Mouse (Mus musculus) bone marrow, adult 2 months (tissue): ENCODE data around the gene Gm16181. TPM values are rescaled to one million over a fixed set of nuclear protein-coding genes. Genes with fewer than 3 reads are reported as not detected.

Source experiments
- H3K27ac ChIP-seq: fragments of 200-500 bp; 2 replicates; pipeline ENCODE4 v1.5.1; 2012; ENCODE audit warnings: low read depth, mild to moderate bottlenecking, control low read depth, inconsistent platforms, low read length; ENCODE audit not compliant: control insufficient read depth, poor library complexity, insufficient read depth
- H3K4me1 ChIP-seq: fragments of 200-500 bp; 2 replicates; pipeline ENCODE4 v1.6.1; 2011; ENCODE audit warnings: low read length; ENCODE audit not compliant: control insufficient read depth, insufficient read depth
- H3K4me3 ChIP-seq: fragments of 200-500 bp; replicated peaks from 2 replicates; pipeline ENCODE3; 2011; ENCODE audit warnings: mild to moderate bottlenecking, low read depth, low read length, control low read depth; ENCODE audit not compliant: control insufficient read depth
- CTCF ChIP-seq: fragments of 200-500 bp; IDR thresholded peaks from 2 replicates; pipeline ENCODE4 v1.5.1; 2011; ENCODE audit warnings: low read length, control low read depth; ENCODE audit not compliant: control insufficient read depth, insufficient read depth
- POLR2A ChIP-seq: fragments of 200-500 bp; IDR thresholded peaks from 2 replicates; pipeline ENCODE4 v1.6.1; 2011; ENCODE audit warnings: low read depth, mild to moderate bottlenecking, control low read depth, low read length, borderline replicate concordance; ENCODE audit not compliant: control insufficient read depth
- WGBS: fragments of 180-500 bp; shearing (Covaris S2); methylation state at CpG from one replicate; pipeline ENCODE4 v1.1.7; 2018; 5-methylcytosine and 5-hydroxymethylcytosine counted together
- polyA plus RNA-seq: library from polyadenylated mRNA; stranded (reverse); fragments of >200 nt; gene quantifications from 2 replicates; pipeline ENCODE4 v1.2.4, GENCODE M21; 2011; ENCODE audit warnings: low replicate concordance; ENCODE audit not compliant: missing spikeins, insufficient read depth, insufficient read length

Gm16181 gene
- polyA plus RNA-seq, 1 experiment, result not detected

DNA sequence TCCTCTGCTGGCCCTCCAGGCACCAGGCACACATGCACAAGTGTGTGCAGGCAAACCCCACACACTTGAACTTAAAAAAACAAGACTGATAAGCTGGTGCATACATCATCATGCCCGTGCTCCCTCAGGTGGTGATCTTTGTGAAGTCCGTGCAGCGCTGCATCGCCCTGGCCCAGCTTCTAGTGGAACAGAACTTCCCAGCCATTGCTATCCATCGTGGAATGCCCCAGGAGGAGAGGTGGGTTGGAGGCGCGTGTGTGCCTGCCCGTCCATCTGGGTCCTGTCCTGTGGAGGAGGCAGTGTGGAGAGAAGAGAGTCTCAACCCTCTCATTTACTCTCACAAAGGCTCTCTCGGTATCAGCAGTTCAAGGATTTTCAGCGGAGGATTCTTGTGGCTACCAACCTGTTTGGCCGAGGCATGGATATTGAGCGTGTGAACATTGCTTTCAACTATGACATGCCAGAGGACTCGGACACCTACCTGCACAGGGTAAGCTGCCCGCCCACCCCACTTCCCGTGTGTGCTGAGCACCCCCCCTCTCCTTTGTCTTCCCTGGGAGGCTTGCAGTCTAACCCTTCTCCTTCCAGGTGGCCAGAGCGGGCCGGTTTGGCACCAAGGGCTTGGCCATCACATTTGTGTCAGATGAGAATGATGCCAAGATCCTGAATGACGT lies 32.1 kb downstream of the Gm16181 start:
- TF ChIP-seq CTCF (no peak), POLR2A (0 out of 2 replicates have a peak, but pooled peaks have one; percentile 11)
- Histone ChIP-seq H3K27ac (no peak overlapping the region), H3K4me1 (peaks cover 4% of the 10 kb centered on the region), H3K4me3 (no peak overlapping the region)
- 88% methylated on average over 18 of the region's 18 CpGs for WGBS

DNA sequence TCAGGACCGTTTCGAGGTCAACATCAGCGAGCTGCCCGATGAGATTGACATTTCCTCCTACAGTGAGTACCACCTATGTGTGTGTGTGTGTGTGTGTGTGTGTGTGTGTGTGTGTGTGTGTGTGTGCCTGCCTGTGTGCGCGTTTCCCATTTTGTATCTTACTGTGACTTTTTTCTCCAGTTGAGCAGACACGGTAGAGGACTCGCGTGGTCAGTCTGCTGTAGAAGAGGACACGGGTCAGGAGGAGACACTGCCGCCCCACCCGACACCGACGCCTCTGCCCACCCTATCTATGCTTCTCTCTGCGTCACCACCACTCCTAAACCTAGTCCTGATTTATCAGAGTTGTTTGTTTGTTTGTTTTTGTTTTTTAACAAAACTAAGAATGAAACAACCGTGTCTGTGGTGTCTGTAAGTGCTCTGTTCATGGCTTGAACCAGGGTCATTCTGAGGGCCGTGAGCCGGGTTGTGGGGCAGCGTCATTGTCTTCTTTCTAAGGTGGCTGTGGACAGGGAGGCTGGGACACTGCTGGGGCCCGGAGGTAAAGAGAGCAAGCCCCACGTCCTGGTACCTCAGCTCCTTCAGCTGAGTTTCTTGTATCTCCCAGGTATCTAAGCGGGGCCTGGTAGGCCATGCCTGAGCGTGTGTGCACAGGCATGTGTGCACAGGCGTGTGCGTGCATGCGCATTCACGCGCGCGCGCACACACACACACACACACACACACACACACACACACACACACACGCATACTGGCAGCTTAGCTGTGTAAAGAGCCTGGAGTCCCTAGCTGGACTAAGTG lies 32.9 kb downstream of the Gm16181 start:
- Histone ChIP-seq H3K4me1 (peaks cover 4% of the 10 kb centered on the region), H3K27ac (no peak overlapping the region), H3K4me3 (no peak overlapping the region)
- no peak for TF ChIP-seq CTCF
- TF ChIP-seq POLR2A, result no peak
- WGBS, result 86% methylated on average over 32 of the region's 32 CpGs

DNA sequence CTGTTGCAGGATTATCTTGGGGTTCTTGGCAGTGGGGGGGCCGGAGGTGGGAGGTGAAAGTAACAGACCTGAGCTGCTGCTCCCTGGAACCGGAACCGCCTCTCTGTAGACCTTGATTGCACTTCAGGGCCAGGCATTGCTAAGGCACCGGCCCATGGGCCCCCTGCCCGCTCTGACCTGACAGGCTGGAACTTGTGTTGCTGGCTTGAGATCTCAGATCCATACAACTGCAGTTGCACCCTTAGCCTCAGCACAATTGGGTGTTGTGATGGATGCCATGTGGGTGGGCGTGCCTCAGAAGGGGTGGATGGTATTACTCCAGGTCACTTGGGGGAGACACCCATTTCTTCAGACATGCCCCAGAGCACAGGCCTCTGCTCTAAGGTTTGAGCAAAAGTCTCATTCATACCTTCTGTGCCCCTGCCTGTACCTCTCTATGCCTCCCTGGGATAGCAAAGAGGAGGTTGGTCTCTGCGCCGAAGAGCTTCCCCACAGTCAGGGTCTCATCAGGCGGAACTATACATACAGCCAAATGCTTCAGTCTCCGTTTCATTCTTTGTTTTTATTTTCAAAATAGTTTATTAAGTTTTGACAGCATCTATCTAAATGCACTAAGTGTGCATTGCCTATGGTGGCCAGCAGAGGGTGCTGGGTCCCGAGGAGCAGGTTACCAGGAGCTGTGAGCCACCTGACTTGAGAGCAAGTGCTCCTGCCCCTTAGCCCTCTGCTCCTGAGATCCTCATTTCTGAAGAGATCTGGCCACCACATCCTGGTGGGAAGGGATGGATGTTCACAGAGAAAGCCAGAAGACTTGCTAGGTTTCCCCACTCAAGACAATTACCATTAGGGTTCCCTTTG lies 33.8 kb downstream of the Gm16181 start:
- WGBS, result 63% methylated on average over 11 of the region's 11 CpGs
- Histone ChIP-seq H3K4me3 (no peak overlapping the region), H3K27ac (no peak overlapping the region), H3K4me1 (peaks cover 4% of the 10 kb centered on the region)
- TF ChIP-seq CTCF, result peak; percentile 94
- TF ChIP-seq POLR2A, result no peak

DNA sequence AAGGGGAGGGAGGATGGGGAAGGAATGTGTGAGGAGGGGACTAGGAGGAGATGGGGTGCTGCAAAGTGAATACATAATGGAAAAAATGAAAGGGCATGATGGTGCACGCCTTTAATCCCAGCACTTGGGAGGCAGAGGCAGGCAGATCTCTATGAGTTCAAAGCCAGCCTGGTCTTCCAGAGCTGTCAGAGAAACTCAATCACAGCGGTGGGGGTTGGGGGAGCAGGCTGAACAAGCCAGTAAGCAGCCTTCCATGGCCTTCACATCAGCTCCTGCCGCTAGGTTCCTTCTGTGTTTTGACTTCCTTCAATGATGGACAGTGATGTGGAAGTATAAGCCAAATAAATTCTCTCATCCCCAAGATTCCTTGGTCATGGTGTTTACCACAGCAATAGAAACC lies 34.7 kb downstream of the Gm16181 start:
- 69% methylated on average over 3 of the region's 3 CpGs for WGBS
- Histone ChIP-seq H3K4me3 (no peak overlapping the region), H3K27ac (no peak overlapping the region), H3K4me1 (peaks cover 6% of the 10 kb centered on the region)
- TF ChIP-seq POLR2A, result no peak
- TF ChIP-seq CTCF, result no peak

- H3K4me1 ChIP-seq, result peaks cover 6% of the 10 kb centered on the region
- TF ChIP-seq CTCF, result no peak
- no peak for TF ChIP-seq POLR2A
- WGBS, result 67% methylated on average over 4 of the region's 4 CpGs
- H3K4me3 ChIP-seq, result no peak overlapping the region
- H3K27ac ChIP-seq, result no peak overlapping the region
Observed at GRCm38 (mm10) chr17:35255704-35256103, 35.1 kb downstream of the Gm16181 start.

DNA sequence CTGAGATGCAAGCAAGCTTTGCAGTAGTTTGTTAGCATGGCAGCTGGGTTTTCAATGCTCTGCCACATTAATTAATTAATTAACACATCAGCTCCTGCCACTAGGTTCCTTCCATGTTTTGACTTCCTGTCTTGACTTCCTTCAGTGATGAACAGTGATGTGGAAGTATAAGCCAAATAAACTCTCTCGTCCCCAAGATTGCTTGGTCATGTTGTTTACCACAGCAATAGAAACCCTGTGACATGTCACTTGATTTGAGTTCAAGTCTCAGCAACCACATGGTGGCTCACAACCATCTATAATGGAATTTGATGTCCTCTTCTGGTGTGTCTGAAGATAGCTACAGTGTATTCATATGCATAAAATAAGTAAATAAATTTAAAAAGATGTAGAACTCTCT lies 36.7 kb downstream of the Gm16181 start:
- peak overlapping the region; percentile 96 for H3K27ac ChIP-seq
- WGBS, result 2% methylated on average over 1 of the region's 1 CpGs
- TF ChIP-seq POLR2A, result no peak
- no peak for TF ChIP-seq CTCF
- no peak overlapping the region for H3K4me3 ChIP-seq
- peaks cover 6% of the 10 kb centered on the region for H3K4me1 ChIP-seq

DNA sequence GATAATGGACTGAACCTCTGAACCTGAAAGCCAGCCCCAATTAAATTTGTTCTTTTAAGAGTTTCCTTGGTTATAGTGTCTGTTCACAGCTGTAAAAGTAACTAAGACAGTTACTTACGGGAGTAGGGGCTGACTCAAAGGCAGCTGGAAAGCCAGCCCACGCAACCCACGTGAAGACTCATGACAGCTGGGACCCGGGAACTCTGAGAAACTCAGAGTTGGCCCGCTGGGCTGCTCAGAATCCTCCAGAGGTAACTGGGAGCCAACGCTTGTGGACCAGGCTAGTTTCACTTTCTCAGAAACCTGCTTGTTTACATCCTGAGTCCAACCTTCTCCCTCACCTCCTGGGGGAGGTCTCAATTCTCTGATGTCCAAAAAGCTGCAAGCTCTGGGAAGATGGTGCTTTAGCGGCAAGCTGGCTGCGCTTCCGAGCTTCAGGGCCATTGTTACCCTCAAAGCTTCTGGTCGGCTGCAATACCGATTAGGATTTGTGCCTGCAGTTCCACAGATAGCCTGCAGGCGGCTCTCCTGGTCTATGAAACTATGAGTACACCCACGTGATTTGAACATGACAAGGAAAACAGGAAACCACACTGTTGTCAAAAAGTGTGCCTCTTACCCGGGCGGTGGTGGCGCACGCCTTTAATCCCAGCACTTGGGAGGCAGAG lies 37.3 kb downstream of the Gm16181 start:
- peak; percentile 68 for TF ChIP-seq CTCF
- no peak for TF ChIP-seq POLR2A
- Histone ChIP-seq H3K4me3 (peak overlapping the region; percentile 85), H3K27ac (peak overlapping the region; percentile 96), H3K4me1 (peaks cover 6% of the 10 kb centered on the region)
- 2% methylated on average over 17 of the region's 17 CpGs for WGBS
